Mouse (Mus musculus): ENCODE results near the gene Gpbar1. TPM values are rescaled to one million over a fixed set of nuclear protein-coding genes. Genes with fewer than 3 reads are reported as not detected.
"Not testable (repeated sequence)": the region's sequence is repeated elsewhere in the genome, so short reads cannot be mapped to it uniquely, and the experiment has no call there.

The Gpbar1 gene
- total RNA-seq, 2 experiments from 2014 or later: not detected

GRCm38 (mm10) chr1:74275015-74275414 is 3.3 kb upstream of the Gpbar1 start:
- intact Hi-C loops (cut with DNase I; ENCODE audit: low total_unique reads): no loop called here
- no peak for DNase-seq

- intact Hi-C loops (cut with DNase I; ENCODE audit: low total_unique reads): no loop called here
Measured at GRCm38 (mm10) chr1:74277041-74277440, 1.3 kb upstream of the Gpbar1 start.

GRCm38 (mm10) chr1:74277883-74278537 is 340 bp upstream of the Gpbar1 start:
- DNase-seq: no peak
- intact Hi-C loops (cut with DNase I; ENCODE audit: low total_unique reads): no loop called here

More at GRCm38 (mm10) chr1:74277041-74277440, 1.3 kb upstream of the Gpbar1 start:
- no peak for DNase-seq

- DNase-seq: no peak
- intact Hi-C loops (cut with DNase I; ENCODE audit: low total_unique reads): no loop called here
Measured at GRCm38 (mm10) chr1:74278988-74279387, 638 bp downstream of the Gpbar1 start.

- intact Hi-C loops (cut with DNase I; ENCODE audit: low total_unique reads): loop anchor here (5.0 to 10.0 kb wide), 2 partner anchors 43 to 174 kb away; partner anchors contain the start of gene Arpc2
- DNase-seq: no peak
Measured at GRCm38 (mm10) chr1:74280591-74281325, 2.4 kb downstream of the Gpbar1 start.

- DNase-seq: no peak
- intact Hi-C loops (cut with DNase I; ENCODE audit: low total_unique reads): loop anchor here (5.0 to 10.0 kb wide), 2 partner anchors 44 to 173 kb away; partner anchors contain the start of gene Arpc2
Measured at GRCm38 (mm10) chr1:74281372-74281771, 3.0 kb downstream of the Gpbar1 start.

- DNase-seq: no peak
- intact Hi-C loops (cut with DNase I; ENCODE audit: low total_unique reads): loop anchor here (5.0 to 10.0 kb wide), 2 partner anchors 45 to 173 kb away; partner anchors contain the start of gene Arpc2
Measured at GRCm38 (mm10) chr1:74281886-74282285, 3.5 kb downstream of the Gpbar1 start.

GRCm38 (mm10) chr1:74282896-74283625 is 4.7 kb downstream of the Gpbar1 start:
- DNase-seq: no peak
- intact Hi-C loops (cut with DNase I; ENCODE audit: low total_unique reads): loop anchor here (5.0 to 10.0 kb wide), 2 partner anchors 46 to 172 kb away; partner anchors contain the start of gene Arpc2

GRCm38 (mm10) chr1:74283686-74284463 is 5.5 kb downstream of the Gpbar1 start:
- DNase-seq: peak; percentile 71
- intact Hi-C loops (cut with DNase I; ENCODE audit: low total_unique reads): loop anchor here (5.0 to 10.0 kb wide), 2 partner anchors 47 to 171 kb away; partner anchors contain the start of gene Arpc2

GRCm38 (mm10) chr1:74284543-74285160 is 6.3 kb downstream of the Gpbar1 start, which contains the start of the genes Aamp and Pnkd:
TSS of gene Aamp (minus strand) at chr1:74284738.
TSS of gene Pnkd (plus strand) at chr1:74284930.
- intact Hi-C loops (cut with DNase I; ENCODE audit: low total_unique reads): loop anchor here (5.0 to 10.0 kb wide), 2 partner anchors 47 to 170 kb away; partner anchors contain the start of gene Arpc2
- peak; percentile 100 for DNase-seq

- no peak for DNase-seq
- intact Hi-C loops (cut with DNase I; ENCODE audit: low total_unique reads): loop anchor here (10.0 kb wide), 1 partner anchor 169 kb away; no protein-coding TSS in a partner anchor
Measured at GRCm38 (mm10) chr1:74285212-74286010, 7.1 kb downstream of the Gpbar1 start.

GRCm38 (mm10) chr1:74286869-74287607 is 8.7 kb downstream of the Gpbar1 start:
- not testable (repeated sequence) for DNase-seq
- intact Hi-C loops (cut with DNase I; ENCODE audit: low total_unique reads): loop anchor here (10.0 kb wide), 1 partner anchor 168 kb away; no protein-coding TSS in a partner anchor

- intact Hi-C loops (cut with DNase I; ENCODE audit: low total_unique reads): loop anchor here (10.0 kb wide), 1 partner anchor 166 kb away; no protein-coding TSS in a partner anchor
- DNase-seq: no peak
Measured at GRCm38 (mm10) chr1:74288327-74288726, 10.0 kb downstream of the Gpbar1 start.

- DNase-seq: no peak
Measured at GRCm38 (mm10) chr1:74289248-74289647, 10.9 kb downstream of the Gpbar1 start.

GRCm38 (mm10) chr1:74289740-74290139 is 11.4 kb downstream of the Gpbar1 start:
- no peak for DNase-seq
- intact Hi-C loops (cut with DNase I; ENCODE audit: low total_unique reads): loop anchor here (10.0 kb wide), 1 partner anchor 165 kb away; no protein-coding TSS in a partner anchor

More at GRCm38 (mm10) chr1:74289248-74289647, 10.9 kb downstream of the Gpbar1 start:
- intact Hi-C loops (cut with DNase I; ENCODE audit: low total_unique reads): loop anchor here (10.0 kb wide), 1 partner anchor 166 kb away; no protein-coding TSS in a partner anchor

- no peak for DNase-seq
Measured at GRCm38 (mm10) chr1:74290141-74290540, 11.8 kb downstream of the Gpbar1 start.

More at GRCm38 (mm10) chr1:74290141-74290540, 11.8 kb downstream of the Gpbar1 start:
- intact Hi-C loops (cut with DNase I; ENCODE audit: low total_unique reads): no loop called here

All from gastrocnemius, postnatal 14 days (tissue).